Mouse (Mus musculus): ENCODE measurements around the gene Rhot2. TPM values are rescaled to one million over a fixed set of nuclear protein-coding genes. Genes with fewer than 3 reads are reported as not detected.
A peak's percentile ranks its signal among the peaks of the same experiment; 100 is the strongest.

The Rhot2 gene
- polyA plus RNA-seq, 1 experiment = 48.3 TPM

DNA sequence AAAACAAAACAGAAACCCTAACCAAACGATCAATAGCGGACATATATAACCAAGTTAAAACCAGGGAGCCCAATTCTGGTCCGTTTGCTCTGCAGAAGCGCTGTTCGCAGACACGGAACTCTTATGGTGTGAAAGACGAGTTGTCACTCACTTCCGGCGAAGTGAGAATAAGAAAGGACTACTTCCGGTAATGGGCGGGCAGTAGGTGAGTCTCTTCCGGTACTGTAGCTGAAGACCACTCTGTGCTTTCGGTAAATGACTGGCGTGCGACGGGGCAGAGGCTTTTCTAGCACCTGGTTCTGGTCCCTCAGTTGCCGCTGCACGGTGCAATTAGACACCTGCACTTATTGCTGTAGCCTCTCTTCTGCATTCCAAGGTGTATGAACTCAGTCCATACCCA, 21.2 kb downstream of the Rhot2 start, which contains the start of gene Wdr24:
TSS of gene Wdr24 (plus strand) at position 176 of the 400 bp plus-strand sequence.
- Histone ChIP-seq H3K79me2 (ENCODE audit: control insufficient read depth, insufficient read depth) (no peaks in the 10 kb centered on the region), H3ac (ENCODE audit: control insufficient read depth, insufficient read length) (no peak within 1 kb of the TSS), H3K27me3 (ENCODE audit: control insufficient read depth, insufficient read depth, insufficient read length) (no peaks in the 10 kb centered on the region), H3K36me3 (ENCODE audit: control insufficient read depth, insufficient read depth) (no peaks in the 10 kb centered on the region), H3K4me3 (peak within 1 kb of the TSS; percentile 32), H3K4me2 (ENCODE audit: low read depth) (peak within 1 kb of the TSS; percentile 88)
- TF ChIP-seq CEBPB (IDR thresholded peaks at IDR 0.05; ENCODE audit: insufficient read depth, poor library complexity, severe bottlenecking) (no peak), POLR2A (IDR thresholded peaks at IDR 0.05; ENCODE audit: insufficient read length, low read depth) (peak; percentile 62), MAX (IDR thresholded peaks at IDR 0.05; ENCODE audit: low read depth) (peak; percentile 60), SRF (IDR thresholded peaks at IDR 0.05; ENCODE audit: control insufficient read depth, insufficient read length, low read depth) (peak; percentile 52), E2F4 (IDR thresholded peaks at IDR 0.05; ENCODE audit: insufficient read depth) (no peak), REST (IDR thresholded peaks at IDR 0.05; ENCODE audit: insufficient read depth, insufficient read length) (no peak), POLR2AphosphoS2 (IDR thresholded peaks at IDR 0.05; ENCODE audit: insufficient read length, low read depth) (peak; percentile 57)

DNA sequence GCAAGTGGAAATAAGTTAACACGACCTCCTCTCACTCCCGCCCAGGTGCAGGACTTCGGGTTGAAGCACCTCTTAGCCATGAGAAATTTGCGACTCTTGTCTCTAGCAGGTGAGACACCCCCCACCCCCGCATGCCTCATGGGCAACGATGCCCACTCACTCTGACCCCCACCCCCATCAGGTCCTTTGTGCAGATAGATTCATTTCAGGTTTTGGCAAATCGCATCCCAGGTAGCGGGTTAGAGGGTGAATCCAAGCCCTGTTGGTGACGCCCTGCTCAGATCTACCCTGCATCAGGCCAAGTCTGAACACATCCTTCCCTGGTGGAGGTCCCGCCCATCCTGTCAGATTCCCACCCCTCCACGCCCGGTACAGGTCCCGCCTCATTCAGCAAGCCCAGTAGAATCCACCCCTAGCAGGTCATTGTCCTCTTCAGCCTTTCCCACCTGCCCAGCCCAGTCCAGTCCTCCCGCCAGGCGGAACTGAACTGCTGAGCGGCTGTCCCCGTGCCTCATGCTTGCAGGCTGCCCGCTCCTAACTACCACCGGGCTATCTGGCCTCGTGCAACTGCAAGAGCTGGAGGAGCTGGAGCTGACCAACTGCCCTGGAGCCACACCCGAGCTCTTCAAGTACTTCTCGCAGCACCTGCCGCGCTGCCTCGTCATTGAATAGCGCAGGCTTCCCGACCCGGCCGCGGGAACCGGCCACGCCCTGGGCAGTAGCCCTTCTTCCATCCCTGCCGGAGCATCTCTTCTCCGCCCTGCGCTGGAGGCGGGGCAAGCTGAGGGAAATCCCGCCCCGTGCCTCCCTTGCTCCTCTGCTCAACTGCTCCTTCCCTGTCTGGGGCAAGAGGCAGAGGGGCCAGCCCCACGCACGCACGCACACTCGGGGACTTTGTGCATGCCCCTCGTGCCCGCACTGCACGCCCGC, 25.5 kb downstream of the Rhot2 start:
- peak overlapping the region; percentile 18 for H3K4me2 ChIP-seq (ENCODE audit: low read depth)
- peak in 1 of 3 experiments; percentile 26 for TF ChIP-seq MYOD1 (IDR thresholded peaks at IDR 0.05; ENCODE audit: control insufficient read depth in 1 of 3, insufficient read length in 2 of 3, low read depth in 2 of 3)
- TF ChIP-seq MYOG (IDR thresholded peaks at IDR 0.05; ENCODE audit: control insufficient read depth in 1 of 3, insufficient read depth in 1 of 3, insufficient read length in 2 of 3, low read depth in 2 of 3) = no peak
- TF ChIP-seq TCF3 (IDR thresholded peaks at IDR 0.05; ENCODE audit: insufficient read length, low read depth) = no peak
- no peak for TF ChIP-seq POLR2AphosphoS2 (IDR thresholded peaks at IDR 0.05; ENCODE audit: insufficient read length, low read depth)
- TF ChIP-seq MAX (IDR thresholded peaks at IDR 0.05; ENCODE audit: low read depth) = no peak
- TF ChIP-seq POLR2A (IDR thresholded peaks at IDR 0.05; ENCODE audit: insufficient read length, low read depth) = no peak
- no peak for TF ChIP-seq REST (IDR thresholded peaks at IDR 0.05; ENCODE audit: insufficient read depth, insufficient read length)
- H3K27me3 ChIP-seq (ENCODE audit: control insufficient read depth, insufficient read depth, insufficient read length) = no peaks in the 10 kb centered on the region
- no peak overlapping the region for H3ac ChIP-seq (ENCODE audit: control insufficient read depth, insufficient read length)
- no peaks in the 10 kb centered on the region for H3K36me3 ChIP-seq (ENCODE audit: control insufficient read depth, insufficient read depth)
- no peak overlapping the region for H3K4me3 ChIP-seq
- H3K79me2 ChIP-seq (ENCODE audit: control insufficient read depth, insufficient read depth) = no peaks in the 10 kb centered on the region

DNA sequence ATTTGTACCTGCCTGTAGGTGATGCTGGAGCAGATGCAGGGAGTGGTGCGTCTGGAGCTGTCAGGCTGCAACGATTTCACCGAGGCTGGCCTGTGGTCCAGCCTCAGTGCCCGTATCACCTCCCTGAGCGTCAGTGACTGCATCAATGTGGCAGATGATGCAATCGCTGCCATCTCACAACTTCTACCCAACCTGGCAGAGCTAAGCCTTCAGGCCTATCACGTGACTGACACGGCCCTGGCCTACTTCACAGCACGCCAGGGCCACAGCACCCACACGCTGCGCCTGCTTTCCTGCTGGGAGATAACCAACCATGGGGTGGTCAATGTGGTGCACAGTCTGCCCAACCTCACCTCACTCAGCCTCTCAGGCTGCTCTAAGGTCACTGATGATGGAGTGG, 27.0 kb downstream of the Rhot2 start:
- no peaks in the 10 kb centered on the region for H3K27me3 ChIP-seq (ENCODE audit: control insufficient read depth, insufficient read depth, insufficient read length)
- TF ChIP-seq SRF (IDR thresholded peaks at IDR 0.05; ENCODE audit: control insufficient read depth, insufficient read length, low read depth) (no peak), POLR2A (IDR thresholded peaks at IDR 0.05; ENCODE audit: insufficient read length, low read depth) (no peak), MYOG (IDR thresholded peaks at IDR 0.05; ENCODE audit: control insufficient read depth in 1 of 3, insufficient read depth in 1 of 3, insufficient read length in 2 of 3, low read depth in 2 of 3) (no peak), TCF3 (IDR thresholded peaks at IDR 0.05; ENCODE audit: insufficient read length, low read depth) (no peak), MAX (IDR thresholded peaks at IDR 0.05; ENCODE audit: low read depth) (no peak), CEBPB (IDR thresholded peaks at IDR 0.05; ENCODE audit: insufficient read depth, poor library complexity, severe bottlenecking) (no peak), MYOD1 (IDR thresholded peaks at IDR 0.05; ENCODE audit: control insufficient read depth in 1 of 3, insufficient read length in 2 of 3, low read depth in 2 of 3) (no peak), TCF12 (IDR thresholded peaks at IDR 0.05; ENCODE audit: insufficient read depth, poor library complexity, severe bottlenecking) (no peak), USF1 (IDR thresholded peaks at IDR 0.05; ENCODE audit: low read depth) (no peak), E2F4 (IDR thresholded peaks at IDR 0.05; ENCODE audit: insufficient read depth) (no peak), POLR2AphosphoS2 (IDR thresholded peaks at IDR 0.05; ENCODE audit: insufficient read length, low read depth) (no peak), REST (IDR thresholded peaks at IDR 0.05; ENCODE audit: insufficient read depth, insufficient read length) (no peak)

DNA sequence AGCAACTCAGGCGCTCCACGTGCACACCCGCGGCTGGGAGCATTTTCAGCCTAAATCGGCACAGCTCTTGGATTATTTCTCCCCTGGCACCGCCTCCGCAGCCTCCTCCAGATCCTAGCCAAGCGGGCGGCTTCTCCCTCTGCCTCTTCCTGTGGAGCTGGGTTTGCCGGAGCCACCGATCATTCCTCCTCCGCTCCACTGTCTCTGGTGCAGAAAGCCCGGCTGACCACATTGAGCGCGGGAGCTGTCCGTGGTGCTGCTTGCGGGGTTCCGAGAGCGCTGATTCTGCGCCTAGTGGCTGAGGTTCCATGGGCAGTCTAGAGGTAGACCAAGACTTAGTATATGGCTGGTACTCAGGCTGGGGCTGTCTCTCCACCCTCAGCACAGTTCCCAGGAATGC, 31.2 kb downstream of the Rhot2 start:
- H3K27me3 ChIP-seq (ENCODE audit: control insufficient read depth, insufficient read depth, insufficient read length) = no peaks in the 10 kb centered on the region
- no peak overlapping the region for H3ac ChIP-seq (ENCODE audit: control insufficient read depth, insufficient read length)

More for the DNA sequence above, 27.0 kb downstream of the Rhot2 start:
- Histone ChIP-seq H3K36me3 (ENCODE audit: control insufficient read depth, insufficient read depth) (no peaks in the 10 kb centered on the region), H3K79me2 (ENCODE audit: control insufficient read depth, insufficient read depth) (no peaks in the 10 kb centered on the region), H3K4me2 (ENCODE audit: low read depth) (no peak overlapping the region), H3K4me3 (no peak overlapping the region), H3ac (ENCODE audit: control insufficient read depth, insufficient read length) (no peak overlapping the region)

GRCm38 (mm10) chr17:25810890-25811289, 33.8 kb downstream of the Rhot2 start:
- H3K27me3 ChIP-seq (ENCODE audit: control insufficient read depth, insufficient read depth, insufficient read length) = no peaks in the 10 kb centered on the region
- no peaks in the 10 kb centered on the region for H3K36me3 ChIP-seq (ENCODE audit: control insufficient read depth, insufficient read depth)
- no peaks in the 10 kb centered on the region for H3K79me2 ChIP-seq (ENCODE audit: control insufficient read depth, insufficient read depth)
- no peak overlapping the region for H3ac ChIP-seq (ENCODE audit: control insufficient read depth, insufficient read length)
- no peak for TF ChIP-seq USF1 (IDR thresholded peaks at IDR 0.05; ENCODE audit: low read depth)
- no peak overlapping the region for H3K4me2 ChIP-seq (ENCODE audit: low read depth)
- no peak overlapping the region for H3K4me3 ChIP-seq

More for the DNA sequence above, 31.2 kb downstream of the Rhot2 start:
- H3K79me2 ChIP-seq (ENCODE audit: control insufficient read depth, insufficient read depth) = no peaks in the 10 kb centered on the region
- no peak overlapping the region for H3K4me3 ChIP-seq
- no peaks in the 10 kb centered on the region for H3K36me3 ChIP-seq (ENCODE audit: control insufficient read depth, insufficient read depth)
- no peak for TF ChIP-seq POLR2AphosphoS2 (IDR thresholded peaks at IDR 0.05; ENCODE audit: insufficient read length, low read depth)
- TF ChIP-seq MYOG (IDR thresholded peaks at IDR 0.05; ENCODE audit: control insufficient read depth in 1 of 3, insufficient read depth in 1 of 3, insufficient read length in 2 of 3, low read depth in 2 of 3) = peak in 1 of 3 experiments; percentile 14
- no peak for TF ChIP-seq SRF (IDR thresholded peaks at IDR 0.05; ENCODE audit: control insufficient read depth, insufficient read length, low read depth)
- TF ChIP-seq REST (IDR thresholded peaks at IDR 0.05; ENCODE audit: insufficient read depth, insufficient read length) = peak; percentile 99
- no peak overlapping the region for H3K4me2 ChIP-seq (ENCODE audit: low read depth)
